Mouse (Mus musculus) CD4-positive, CD25-positive, alpha-beta regulatory T cell (primary cell): Measurements from ENCODE around the gene Olfr984. TPM values are rescaled to one million over a fixed set of nuclear protein-coding genes. Genes with fewer than 3 reads are reported as not detected.

ENCODE experiments used
- polyA plus RNA-seq: library from polyadenylated mRNA; unstranded; fragments of 100-300 nt; shearing (Covaris generic); gene quantifications from one replicate; pipeline ENCODE4 v1.2.1, GENCODE M21; 2017

Olfr984 gene
- polyA plus RNA-seq: not detected

GRCm38 (mm10) chr9:40114106-40114505 is at the start of gene Olfr984:
Gene Olfr984, minus strand, starts transcription at chr9:40114206.

GRCm38 (mm10) chr9:40130084-40130483 is 16.1 kb upstream of the Olfr984 start, which contains the start of gene Olfr985:
Gene Olfr985, minus strand, starts transcription at chr9:40130184.

GRCm38 (mm10) chr9:40093495-40093894 is 20.5 kb downstream of the Olfr984 start, which contains the start of gene Olfr983:
Gene Olfr983, minus strand, starts transcription at chr9:40093595.

GRCm38 (mm10) chr9:40073529-40073928 is 40.5 kb downstream of the Olfr984 start, which contains the start of gene Olfr982:
Gene Olfr982, plus strand, starts transcription at chr9:40073829.

Other genes with a start within 250 kb of the Olfr984 start
- not detected for gene Olfr972, start 247.8 kb downstream of the Olfr984 start, polyA plus RNA-seq
- gene Olfr229, start 206.9 kb downstream of the Olfr984 start, polyA plus RNA-seq: not detected
- 0.10 TPM for gene Olfr974, start 176.7 kb downstream of the Olfr984 start, polyA plus RNA-seq
- not detected for gene Olfr975, start 162.2 kb downstream of the Olfr984 start, polyA plus RNA-seq
- gene Olfr976, start 153.1 kb downstream of the Olfr984 start, polyA plus RNA-seq: not detected
- gene Olfr978, start 122.1 kb downstream of the Olfr984 start, polyA plus RNA-seq: not detected
- not detected for gene Olfr979, start 110.7 kb downstream of the Olfr984 start, polyA plus RNA-seq
- gene Olfr980, start 104.6 kb downstream of the Olfr984 start, polyA plus RNA-seq: not detected
- not detected for gene Olfr981, start 92.7 kb downstream of the Olfr984 start, polyA plus RNA-seq
- 0.04 TPM for gene Olfr982, start 40.4 kb downstream of the Olfr984 start, polyA plus RNA-seq
- gene Olfr983, start 20.6 kb downstream of the Olfr984 start, polyA plus RNA-seq: not detected
- not detected for gene Olfr985, start 16.0 kb upstream of the Olfr984 start, polyA plus RNA-seq
- not detected for gene Tmem225, start 33.9 kb upstream of the Olfr984 start, polyA plus RNA-seq
- gene Olfr986, start 66.7 kb upstream of the Olfr984 start, polyA plus RNA-seq: not detected
- gene Zfp202, start 78.1 kb upstream of the Olfr984 start, polyA plus RNA-seq: 3.7 TPM
- gene Scn3b, start 155.0 kb upstream of the Olfr984 start, polyA plus RNA-seq: not detected